In the genomic region with DNA sequence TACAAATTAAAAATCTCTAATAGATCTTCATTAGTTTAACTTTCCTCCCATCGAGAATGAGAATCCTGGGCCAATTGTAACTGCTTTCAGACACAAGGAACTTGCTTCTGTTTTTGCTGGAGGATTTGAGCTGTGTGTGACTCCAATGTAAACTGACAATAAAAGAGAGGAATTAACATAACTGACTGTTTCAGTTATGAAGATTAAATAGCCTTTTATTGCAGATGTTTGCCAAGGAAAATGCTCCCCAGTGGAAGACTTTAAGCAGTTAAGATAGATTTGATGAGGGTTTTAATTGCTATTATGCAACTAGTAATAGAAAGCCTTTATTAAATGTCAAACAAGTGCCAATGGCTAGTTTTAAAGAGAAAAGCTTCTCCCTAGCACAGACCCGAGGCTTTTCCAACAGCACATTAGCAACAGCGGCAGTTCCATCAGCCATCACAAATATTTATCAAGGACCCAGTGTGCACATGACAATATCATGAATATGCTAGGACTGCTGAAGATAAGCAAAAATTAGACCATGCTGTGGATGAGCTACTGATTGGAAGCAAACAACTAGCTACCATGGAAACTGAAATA, we compare ENCODE assay signal across 29 mouse cellular contexts.
DNase-seq lines count a peak whose midpoint lies in the region; ATAC-seq and TF ChIP-seq lines count a peak whose summit lies in the region.
"Had no signal": no experiment of that assay in that cellular context is flagged by ENCODE, and none has a peak within 500 bp of the region (broad histone marks: within the 10 kb centered on the region; RNA-seq: fewer than 3 reads in every experiment).

No protein-coding gene starts in this region.

- no peak for TF ChIP-seq CTCF in hindbrain, postnatal 0 days (IDR thresholded peaks at IDR 0.05; ENCODE audit: low read depth)
- no peak for TF ChIP-seq CTCF in lung, postnatal 0 days (IDR thresholded peaks at IDR 0.05)

- TF ChIP-seq EP300 in lung, postnatal 0 days (IDR thresholded peaks at IDR 0.05) = no peak

- H3K9ac ChIP-seq in embryonic facial prominence, embryonic 14.5 days (ENCODE audit: low read depth, low read length) = no peak overlapping the region
- H3K9ac ChIP-seq in hindbrain, postnatal 0 days (replicated peaks; ENCODE audit: low read length) = no peak overlapping the region
- H3K9ac ChIP-seq in hindbrain, embryonic 12.5 days = no peak overlapping the region
- no peak overlapping the region for H3K9ac ChIP-seq in lung, embryonic 16.5 days (ENCODE audit: low read length)
- no peak overlapping the region for H3K9ac ChIP-seq in lung, postnatal 0 days (replicated peaks; ENCODE audit: low read depth)
- no peak overlapping the region for H3K9ac ChIP-seq in neural tube, embryonic 15.5 days (replicated peaks)
- H3K9ac ChIP-seq: heart, embryonic 15.5 days; hindbrain, embryonic 13.5 days; limb, embryonic 15.5 days; liver, embryonic 13.5 days; midbrain, embryonic 15.5 days had no signal

- WGBS in embryonic facial prominence, embryonic 14.5 days = 59% methylated on average over 3 of the region's 3 CpGs
- WGBS in embryonic facial prominence, embryonic 10.5 days = 82% methylated on average over 3 of the region's 3 CpGs
- WGBS in hindbrain, postnatal 0 days = 56% methylated on average over 3 of the region's 3 CpGs
- 75% methylated on average over 3 of the region's 3 CpGs for WGBS in hindbrain, embryonic 12.5 days
- WGBS in lung, embryonic 16.5 days = 38% methylated on average over 3 of the region's 3 CpGs
- 61% methylated on average over 3 of the region's 3 CpGs for WGBS in lung, postnatal 0 days
- 40% methylated on average over 3 of the region's 3 CpGs for WGBS in neural tube, embryonic 15.5 days

- no peak overlapping the region for H3K4me2 ChIP-seq in embryonic facial prominence, embryonic 14.5 days (ENCODE audit: low read depth, low read length)
- no peak overlapping the region for H3K4me2 ChIP-seq in hindbrain, postnatal 0 days (ENCODE audit: low read depth, low read length)
- H3K4me2 ChIP-seq in hindbrain, embryonic 12.5 days (replicated peaks) = no peak overlapping the region
- no peak overlapping the region for H3K4me2 ChIP-seq in lung, embryonic 16.5 days (ENCODE audit: low read depth, low read length)
- H3K4me2 ChIP-seq in lung, postnatal 0 days (replicated peaks; ENCODE audit: low read depth, low read length) = no peak overlapping the region
- H3K4me2 ChIP-seq in neural tube, embryonic 15.5 days = no peak overlapping the region
- H3K4me2 ChIP-seq: heart, embryonic 15.5 days; hindbrain, embryonic 13.5 days; limb, embryonic 15.5 days; liver, embryonic 13.5 days; midbrain, embryonic 15.5 days had no signal

- ATAC-seq in embryonic facial prominence, embryonic 14.5 days (ENCODE audit: low read depth) = no peak
- no peak for ATAC-seq in hindbrain, postnatal 0 days
- no peak for ATAC-seq in hindbrain, embryonic 12.5 days (ENCODE audit: low FRiP score)
- peak; percentile 62; the same call in 1 of the 2 replicates for ATAC-seq in lung, embryonic 16.5 days (ENCODE audit: low read depth)
- ATAC-seq in lung, postnatal 0 days = no peak
- ATAC-seq in neural tube, embryonic 15.5 days (ENCODE audit: low FRiP score) = peak; percentile 73
- ATAC-seq: inflammation-experienced regulatory T-cells, adult 6 months; midbrain, embryonic 15.5 days had no signal

- no peaks in the 10 kb centered on the region for H3K9me3 ChIP-seq in embryonic facial prominence, embryonic 14.5 days (ENCODE audit: control insufficient read depth, low read length)
- H3K9me3 ChIP-seq in embryonic facial prominence, embryonic 10.5 days = no peaks in the 10 kb centered on the region
- no peaks in the 10 kb centered on the region for H3K9me3 ChIP-seq in hindbrain, postnatal 0 days (ENCODE audit: low read length)
- H3K9me3 ChIP-seq in hindbrain, embryonic 12.5 days (replicated peaks) = no peaks in the 10 kb centered on the region
- H3K9me3 ChIP-seq in lung, embryonic 16.5 days (ENCODE audit: control insufficient read depth, low read length) = no peaks in the 10 kb centered on the region
- H3K9me3 ChIP-seq in lung, postnatal 0 days (ENCODE audit: low read length) = no peaks in the 10 kb centered on the region
- H3K9me3 ChIP-seq in neural tube, embryonic 15.5 days (replicated peaks) = no peaks in the 10 kb centered on the region
- H3K9me3 ChIP-seq: heart, embryonic 10.5 days; heart, embryonic 15.5 days; hindbrain, embryonic 13.5 days; limb, embryonic 10.5 days; limb, embryonic 15.5 days; liver, embryonic 13.5 days; midbrain, embryonic 15.5 days had no signal

- H3K27me3 ChIP-seq in embryonic facial prominence, embryonic 14.5 days (replicated peaks; ENCODE audit: control insufficient read depth, insufficient read depth, low read length) = no peaks in the 10 kb centered on the region
- no peaks in the 10 kb centered on the region for H3K27me3 ChIP-seq in embryonic facial prominence, embryonic 10.5 days (replicated peaks; ENCODE audit: low read depth, poor library complexity, severe bottlenecking)
- no peaks in the 10 kb centered on the region for H3K27me3 ChIP-seq in hindbrain, postnatal 0 days (ENCODE audit: insufficient read depth, low read length)
- no peaks in the 10 kb centered on the region for H3K27me3 ChIP-seq in hindbrain, embryonic 12.5 days
- H3K27me3 ChIP-seq in lung, embryonic 16.5 days (ENCODE audit: control insufficient read depth, insufficient read depth, low read depth, low read length) = no peaks in the 10 kb centered on the region
- H3K27me3 ChIP-seq in lung, postnatal 0 days (replicated peaks; ENCODE audit: insufficient read depth, low read length) = no peaks in the 10 kb centered on the region
- no peaks in the 10 kb centered on the region for H3K27me3 ChIP-seq in neural tube, embryonic 15.5 days (replicated peaks)
- H3K27me3 ChIP-seq: CH12.LX; heart, embryonic 15.5 days; hindbrain, embryonic 13.5 days; limb, embryonic 15.5 days; liver, embryonic 13.5 days; midbrain, embryonic 15.5 days had no signal

- DNase-seq in embryonic facial prominence, embryonic 14.5 days (ENCODE audit: low spot score) = peak; percentile 1
- no peak for DNase-seq in embryonic facial prominence, embryonic 10.5 days (ENCODE audit: low spot score)
- DNase-seq in hindbrain, postnatal 0 days (ENCODE audit: low spot score) = peak; percentile 5
- no peak for DNase-seq in lung, postnatal 0 days (ENCODE audit: low spot score)
- DNase-seq: adrenal gland, adult 8-10 months; cerebellum, adult 8-10 months; cerebellum, postnatal 25 days; gastrocnemius, postnatal 25 days; heart, adult 11 months; kidney, adult 11 months; layer of hippocampus, postnatal 36 days; liver, embryonic 13.5 days; lung, adult 18-20 months; right cerebral cortex, adult 18-20 months; spleen, adult 18-20 months; thymus, postnatal 14 days had no signal

- H3K27ac ChIP-seq in embryonic facial prominence, embryonic 14.5 days (replicated peaks; ENCODE audit: low read depth, low read length) = no peak overlapping the region
- H3K27ac ChIP-seq in embryonic facial prominence, embryonic 10.5 days (replicated peaks) = no peak overlapping the region
- no peak overlapping the region for H3K27ac ChIP-seq in hindbrain, postnatal 0 days
- no peak overlapping the region for H3K27ac ChIP-seq in hindbrain, embryonic 12.5 days
- no peak overlapping the region for H3K27ac ChIP-seq in lung, embryonic 16.5 days (ENCODE audit: low read length)
- no peak overlapping the region for H3K27ac ChIP-seq in lung, postnatal 0 days (ENCODE audit: low read length)
- H3K27ac ChIP-seq in neural tube, embryonic 15.5 days (replicated peaks) = no peak overlapping the region
- H3K27ac ChIP-seq: heart, embryonic 10.5 days; heart, embryonic 15.5 days; hindbrain, embryonic 13.5 days; limb, embryonic 10.5 days; limb, embryonic 15.5 days; liver, embryonic 13.5 days; macrophage; midbrain, embryonic 15.5 days had no signal

- no peak overlapping the region for H3K4me3 ChIP-seq in embryonic facial prominence, embryonic 14.5 days (ENCODE audit: low read depth, low read length)
- H3K4me3 ChIP-seq in embryonic facial prominence, embryonic 10.5 days = no peak overlapping the region
- H3K4me3 ChIP-seq in hindbrain, postnatal 0 days (ENCODE audit: low read length) = no peak overlapping the region
- no peak overlapping the region for H3K4me3 ChIP-seq in hindbrain, embryonic 12.5 days
- no peak overlapping the region for H3K4me3 ChIP-seq in lung, embryonic 16.5 days (ENCODE audit: low read length)
- no peak overlapping the region for H3K4me3 ChIP-seq in lung, postnatal 0 days (ENCODE audit: low read depth, low read length)
- no peak overlapping the region for H3K4me3 ChIP-seq in neural tube, embryonic 15.5 days (replicated peaks)
- H3K4me3 ChIP-seq: heart, embryonic 10.5 days; heart, embryonic 15.5 days; hindbrain, embryonic 13.5 days; limb, embryonic 10.5 days; limb, embryonic 15.5 days; liver, embryonic 13.5 days; midbrain, embryonic 15.5 days; myocyte had no signal

- H3K4me1 ChIP-seq in embryonic facial prominence, embryonic 14.5 days (ENCODE audit: control insufficient read depth, insufficient read depth, low read length) = no peaks in the 10 kb centered on the region
- H3K4me1 ChIP-seq in embryonic facial prominence, embryonic 10.5 days = no peaks in the 10 kb centered on the region
- no peaks in the 10 kb centered on the region for H3K4me1 ChIP-seq in hindbrain, postnatal 0 days (ENCODE audit: insufficient read depth, low read length)
- H3K4me1 ChIP-seq in hindbrain, embryonic 12.5 days = no peaks in the 10 kb centered on the region
- no peaks in the 10 kb centered on the region for H3K4me1 ChIP-seq in lung, embryonic 16.5 days (replicated peaks; ENCODE audit: control insufficient read depth, insufficient read depth, low read length)
- no peaks in the 10 kb centered on the region for H3K4me1 ChIP-seq in lung, postnatal 0 days (ENCODE audit: insufficient read depth, low read depth, low read length)
- no peaks in the 10 kb centered on the region for H3K4me1 ChIP-seq in neural tube, embryonic 15.5 days
- H3K4me1 ChIP-seq: heart, embryonic 10.5 days; heart, embryonic 15.5 days; hindbrain, embryonic 13.5 days; limb, embryonic 10.5 days; limb, embryonic 15.5 days; liver, embryonic 13.5 days; midbrain, embryonic 15.5 days had no signal

- H3K36me3 ChIP-seq in embryonic facial prominence, embryonic 14.5 days (ENCODE audit: control insufficient read depth, insufficient read depth, low read length) = no peaks in the 10 kb centered on the region
- no peaks in the 10 kb centered on the region for H3K36me3 ChIP-seq in embryonic facial prominence, embryonic 10.5 days (replicated peaks)
- no peaks in the 10 kb centered on the region for H3K36me3 ChIP-seq in hindbrain, postnatal 0 days (ENCODE audit: insufficient read depth, low read length)
- no peaks in the 10 kb centered on the region for H3K36me3 ChIP-seq in hindbrain, embryonic 12.5 days
- H3K36me3 ChIP-seq in lung, embryonic 16.5 days (ENCODE audit: control insufficient read depth, insufficient read depth, low read length) = no peaks in the 10 kb centered on the region
- no peaks in the 10 kb centered on the region for H3K36me3 ChIP-seq in lung, postnatal 0 days (ENCODE audit: insufficient read depth, low read length)
- H3K36me3 ChIP-seq in neural tube, embryonic 15.5 days = no peaks in the 10 kb centered on the region
- H3K36me3 ChIP-seq: heart, embryonic 10.5 days; heart, embryonic 15.5 days; hindbrain, embryonic 13.5 days; limb, embryonic 10.5 days; limb, embryonic 15.5 days; liver, embryonic 13.5 days; midbrain, embryonic 15.5 days had no signal

Comparison
In these comparisons a context has a peak if more than half of its experiments do, and no peak if none do; other contexts are left out.
1. ATAC-seq: peak in lung, embryonic 16.5 days (single experiment) and neural tube, embryonic 15.5 days (single experiment); none in embryonic facial prominence, embryonic 14.5 days (single experiment), hindbrain, postnatal 0 days (single experiment), hindbrain, embryonic 12.5 days (single experiment) and lung, postnatal 0 days (single experiment).
2. DNase-seq: peak in embryonic facial prominence, embryonic 14.5 days (single experiment) and hindbrain, postnatal 0 days (single experiment); none in embryonic facial prominence, embryonic 10.5 days (single experiment) and lung, postnatal 0 days (single experiment).